ENCODE assay signal across 7 mouse cellular contexts in the genomic region with DNA sequence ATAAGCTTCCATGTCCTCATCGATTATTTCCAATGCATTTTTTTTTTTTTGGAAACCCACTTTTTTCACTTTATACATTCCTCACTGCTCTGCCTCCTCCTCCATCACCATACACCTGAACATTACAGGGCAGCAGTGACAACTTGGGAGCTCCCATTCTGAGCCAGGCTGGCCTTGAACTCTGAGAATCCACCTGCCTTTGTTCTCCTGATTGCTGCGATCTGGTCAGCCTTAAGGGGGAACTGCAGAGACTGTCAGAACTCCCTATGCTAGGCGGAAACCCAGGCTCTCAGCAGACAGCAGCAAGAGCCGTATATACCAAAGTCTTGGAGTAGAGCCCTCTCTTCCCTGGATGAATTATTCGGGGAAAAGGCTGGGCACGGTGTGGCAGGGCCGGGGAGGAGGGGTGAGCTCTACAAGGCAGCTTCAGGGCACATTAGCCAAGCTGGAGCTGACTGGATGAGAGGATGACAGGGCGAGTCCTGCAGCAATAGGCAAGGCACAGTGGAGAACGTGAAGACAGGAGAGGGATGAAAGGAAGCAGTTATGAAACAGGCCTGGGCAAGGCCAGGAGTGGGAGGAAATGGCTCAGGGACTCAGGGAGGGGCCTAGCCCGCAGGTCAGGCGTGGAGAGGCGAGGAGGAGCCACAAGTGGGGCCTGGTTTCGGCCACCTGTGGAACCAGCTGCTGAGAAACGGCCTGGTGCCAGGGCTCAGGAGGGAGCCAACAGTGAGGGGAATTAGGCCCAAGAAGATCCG.
DNase-seq lines count a peak whose midpoint lies in the region; ATAC-seq and TF ChIP-seq lines count a peak whose summit lies in the region.

No protein-coding gene starts in this region.

- no peak for TF ChIP-seq CTCF in C2C12 (IDR thresholded peaks at IDR 0.05; ENCODE audit: control insufficient read depth, insufficient read depth, insufficient read length)

- no peak overlapping the region for H3K9ac ChIP-seq in intestine, embryonic 14.5 days (ENCODE audit: low read length)
- no peak overlapping the region for H3K9ac ChIP-seq in lung, embryonic 15.5 days
- no peak overlapping the region for H3K9ac ChIP-seq in stomach, embryonic 14.5 days (replicated peaks; ENCODE audit: low read depth, low read length)

- peaks cover 85% of the 10 kb centered on the region for H3K79me2 ChIP-seq in C2C12 (ENCODE audit: control insufficient read depth, insufficient read depth)

- peak overlapping the region; percentile 54 for H3ac ChIP-seq in C2C12 (ENCODE audit: control insufficient read depth, insufficient read length, low read depth)

- peak overlapping the region; percentile 12 for H3K27ac ChIP-seq in intestine, embryonic 14.5 days (ENCODE audit: low read depth)
- peak overlapping the region; percentile 67 for H3K27ac ChIP-seq in lung, embryonic 15.5 days
- peak overlapping the region; percentile 53 for H3K27ac ChIP-seq in stomach, embryonic 14.5 days (ENCODE audit: low read length)

- peak; percentile 62 for DNase-seq in NIH3T3 (ENCODE audit: low read depth)
- DNase-seq in gastrocnemius, adult 18-20 months (ENCODE audit: low spot score), result peak; percentile 58
- no peak for DNase-seq in intestine, embryonic 14.5 days (ENCODE audit: low spot score)
- DNase-seq in cerebellum, adult 9-10 months, result no peak

- H3K79me3 ChIP-seq in C2C12 (ENCODE audit: low read depth), result peaks cover 66% of the 10 kb centered on the region

- peaks cover 57% of the 10 kb centered on the region for H3K4me1 ChIP-seq in intestine, embryonic 14.5 days (replicated peaks; ENCODE audit: control insufficient read depth, insufficient read depth, low read length)
- H3K4me1 ChIP-seq in lung, embryonic 15.5 days, result peaks cover 53% of the 10 kb centered on the region
- peaks cover 37% of the 10 kb centered on the region for H3K4me1 ChIP-seq in stomach, embryonic 14.5 days (ENCODE audit: control insufficient read depth, insufficient read depth, low read length)

- peak overlapping the region; percentile 18 for H3K4me3 ChIP-seq in C2C12 (ENCODE audit: insufficient read depth, poor library complexity, severe bottlenecking)
- no peak overlapping the region for H3K4me3 ChIP-seq in intestine, embryonic 14.5 days (ENCODE audit: low read depth, low read length)
- no peak overlapping the region for H3K4me3 ChIP-seq in lung, embryonic 15.5 days
- H3K4me3 ChIP-seq in stomach, embryonic 14.5 days (ENCODE audit: low read depth, low read length), result no peak overlapping the region

- H3K27me3 ChIP-seq in C2C12 (ENCODE audit: control insufficient read depth, insufficient read depth, insufficient read length), result no peaks in the 10 kb centered on the region
- no peaks in the 10 kb centered on the region for H3K27me3 ChIP-seq in intestine, embryonic 14.5 days (replicated peaks; ENCODE audit: control insufficient read depth, insufficient read depth, low read length)
- H3K27me3 ChIP-seq in lung, embryonic 15.5 days, result no peaks in the 10 kb centered on the region
- no peaks in the 10 kb centered on the region for H3K27me3 ChIP-seq in stomach, embryonic 14.5 days (ENCODE audit: control insufficient read depth, insufficient read depth, low read length)

- no peak overlapping the region for H3K4me2 ChIP-seq in intestine, embryonic 14.5 days (ENCODE audit: low read length)
- 0 out of 2 replicates have a peak overlapping the region, but pooled peaks have one; percentile 23 for H3K4me2 ChIP-seq in lung, embryonic 15.5 days
- H3K4me2 ChIP-seq in stomach, embryonic 14.5 days (replicated peaks; ENCODE audit: low read depth, low read length), result no peak overlapping the region

- no peak for ATAC-seq in intestine, embryonic 14.5 days (replicated peaks; ENCODE audit: low FRiP score, low TSS enrichment, low read depth)
- peak; percentile 69 for ATAC-seq in lung, embryonic 15.5 days (ENCODE audit: borderline replicate concordance, extremely low read depth, low FRiP score, low TSS enrichment)
- peak; percentile 68 for ATAC-seq in stomach, embryonic 14.5 days (ENCODE audit: insufficient number of reproducible peaks, insufficient read depth, low FRiP score, low read depth)

- 40% methylated on average over 15 of the region's 15 CpGs for WGBS in intestine, embryonic 14.5 days
- WGBS in lung, embryonic 15.5 days, result 46% methylated on average over 15 of the region's 15 CpGs
- WGBS in stomach, embryonic 14.5 days, result 49% methylated on average over 15 of the region's 15 CpGs

- no peaks in the 10 kb centered on the region for H3K36me3 ChIP-seq in C2C12 (ENCODE audit: control insufficient read depth, insufficient read depth)
- no peaks in the 10 kb centered on the region for H3K36me3 ChIP-seq in intestine, embryonic 14.5 days (ENCODE audit: control insufficient read depth, insufficient read depth, low read length)
- no peaks in the 10 kb centered on the region for H3K36me3 ChIP-seq in lung, embryonic 15.5 days
- no peaks in the 10 kb centered on the region for H3K36me3 ChIP-seq in stomach, embryonic 14.5 days (ENCODE audit: control insufficient read depth, insufficient read depth, low read length)

- H3K9me3 ChIP-seq in intestine, embryonic 14.5 days (ENCODE audit: control insufficient read depth, low read length), result no peaks in the 10 kb centered on the region
- no peaks in the 10 kb centered on the region for H3K9me3 ChIP-seq in lung, embryonic 15.5 days
- no peaks in the 10 kb centered on the region for H3K9me3 ChIP-seq in stomach, embryonic 14.5 days (ENCODE audit: control insufficient read depth, low read depth, low read length)

TF ChIP-seq in C2C12, 6 proteins besides CTCF, POLR2A, EP300 and RAD21:
- TF ChIP-seq MYOD1 (IDR thresholded peaks at IDR 0.05; ENCODE audit: control insufficient read depth, insufficient read length, low read depth) (peak; percentile 65), USF1 (IDR thresholded peaks at IDR 0.05; ENCODE audit: low read depth) (no peak)

Comparison
In these comparisons a context has a peak if more than half of its experiments do, and no peak if none do; other contexts are left out.
1. DNase-seq: peak in NIH3T3 (single experiment) and gastrocnemius, adult 18-20 months (single experiment); none in intestine, embryonic 14.5 days (single experiment) and cerebellum, adult 9-10 months (single experiment).
2. H3K27ac ChIP-seq: peak in every context shown above with its lines; median percentile 67 in lung, embryonic 15.5 days; 53 in stomach, embryonic 14.5 days; 12 in intestine, embryonic 14.5 days.